Mouse (Mus musculus) myocyte (in vitro differentiated cells): ENCODE measurements around the gene Csf1. TPM values are rescaled to one million over a fixed set of nuclear protein-coding genes. Genes with fewer than 3 reads are reported as not detected.

Source experiments
- H3K27me3 ChIP-seq: one replicate; pipeline ENCODE4 v1.6.1; 2011; ENCODE audit not compliant: control insufficient read depth, insufficient read depth, insufficient read length
- H3K36me3 ChIP-seq: one replicate; pipeline ENCODE4 v1.6.1; 2011; ENCODE audit not compliant: control insufficient read depth, insufficient read depth
- H3K4me2 ChIP-seq: one replicate; pipeline ENCODE4 v1.6.1; 2011; ENCODE audit warnings: low read depth, control low read depth
- H3K4me3 ChIP-seq: one replicate; pipeline ENCODE4 v1.5.1; 2011; ENCODE audit warnings: mild to moderate bottlenecking, control low read depth, moderate library complexity
- H3K79me2 ChIP-seq: one replicate; pipeline ENCODE4 v1.6.1; 2011; ENCODE audit not compliant: control insufficient read depth, insufficient read depth
- H3ac ChIP-seq: one replicate; pipeline ENCODE4 v1.6.1; 2011; ENCODE audit not compliant: control insufficient read depth, insufficient read length
- CEBPB ChIP-seq: IDR thresholded peaks from 2 replicates; pipeline ENCODE4 v1.6.1; 2011; ENCODE audit warnings: mild to moderate bottlenecking, moderate library complexity; ENCODE audit not compliant: poor library complexity, insufficient read depth, severe bottlenecking
- E2F4 ChIP-seq: IDR thresholded peaks from one replicate; pipeline ENCODE4 v1.6.1; 2011; ENCODE audit warnings: mild to moderate bottlenecking, control low read depth, moderate library complexity; ENCODE audit not compliant: insufficient read depth
- MAX ChIP-seq: IDR thresholded peaks from one replicate; pipeline ENCODE4 v1.6.1; 2011; ENCODE audit warnings: low read depth, mild to moderate bottlenecking, control low read depth
- MYOD1 ChIP-seq, 3 experiments: IDR thresholded peaks; one replicate each; pipeline ENCODE4 v1.6.1; 2011; ENCODE audit warnings: control low read depth in 2 of 3, low read depth in 2 of 3, mild to moderate bottlenecking in 2 of 3, moderate library complexity in 1 of 3; ENCODE audit not compliant: insufficient read length in 2 of 3, control insufficient read depth in 1 of 3
- MYOG ChIP-seq, 3 experiments: IDR thresholded peaks; one replicate each; pipeline ENCODE4 v1.6.1; 2011; ENCODE audit warnings: control low read depth in 2 of 3, low read depth in 2 of 3, mild to moderate bottlenecking in 2 of 3; ENCODE audit not compliant: insufficient read length in 2 of 3, control insufficient read depth in 1 of 3, insufficient read depth in 1 of 3
- POLR2A ChIP-seq: IDR thresholded peaks from one replicate; pipeline ENCODE4 v1.6.1; 2011; ENCODE audit warnings: low read depth, mild to moderate bottlenecking, control low read depth, moderate library complexity; ENCODE audit not compliant: insufficient read length
- POLR2AphosphoS2 ChIP-seq: IDR thresholded peaks from one replicate; pipeline ENCODE4 v1.6.1; 2011; ENCODE audit warnings: low read depth, control low read depth; ENCODE audit not compliant: insufficient read length
- REST ChIP-seq: IDR thresholded peaks from one replicate; pipeline ENCODE4 v1.6.1; 2011; ENCODE audit warnings: mild to moderate bottlenecking, control low read depth, moderate library complexity; ENCODE audit not compliant: insufficient read depth, insufficient read length
- SRF ChIP-seq: IDR thresholded peaks from one replicate; pipeline ENCODE4 v1.6.1; 2011; ENCODE audit warnings: low read depth; ENCODE audit not compliant: control insufficient read depth, insufficient read length
- TCF12 ChIP-seq: IDR thresholded peaks from one replicate; pipeline ENCODE4 v1.6.1; 2011; ENCODE audit warnings: mild to moderate bottlenecking, control low read depth; ENCODE audit not compliant: poor library complexity, insufficient read depth, severe bottlenecking
- TCF3 ChIP-seq: IDR thresholded peaks from one replicate; pipeline ENCODE4 v1.6.1; 2011; ENCODE audit warnings: low read depth, control low read depth; ENCODE audit not compliant: insufficient read length
- USF1 ChIP-seq: IDR thresholded peaks from one replicate; pipeline ENCODE4 v1.6.1; 2011; ENCODE audit warnings: low read depth, mild to moderate bottlenecking, control low read depth, moderate library complexity
- polyA plus RNA-seq: library from polyadenylated mRNA; unstranded; fragments of >200 nt; fragmentation: generic; extraction: Trizol; gene quantifications from one replicate; pipeline ENCODE4 v1.2.1, GENCODE M21; 2012; ENCODE audit warnings: missing spikeins

Gene Csf1
- polyA plus RNA-seq, 1 experiment: 68.1 TPM

DNA sequence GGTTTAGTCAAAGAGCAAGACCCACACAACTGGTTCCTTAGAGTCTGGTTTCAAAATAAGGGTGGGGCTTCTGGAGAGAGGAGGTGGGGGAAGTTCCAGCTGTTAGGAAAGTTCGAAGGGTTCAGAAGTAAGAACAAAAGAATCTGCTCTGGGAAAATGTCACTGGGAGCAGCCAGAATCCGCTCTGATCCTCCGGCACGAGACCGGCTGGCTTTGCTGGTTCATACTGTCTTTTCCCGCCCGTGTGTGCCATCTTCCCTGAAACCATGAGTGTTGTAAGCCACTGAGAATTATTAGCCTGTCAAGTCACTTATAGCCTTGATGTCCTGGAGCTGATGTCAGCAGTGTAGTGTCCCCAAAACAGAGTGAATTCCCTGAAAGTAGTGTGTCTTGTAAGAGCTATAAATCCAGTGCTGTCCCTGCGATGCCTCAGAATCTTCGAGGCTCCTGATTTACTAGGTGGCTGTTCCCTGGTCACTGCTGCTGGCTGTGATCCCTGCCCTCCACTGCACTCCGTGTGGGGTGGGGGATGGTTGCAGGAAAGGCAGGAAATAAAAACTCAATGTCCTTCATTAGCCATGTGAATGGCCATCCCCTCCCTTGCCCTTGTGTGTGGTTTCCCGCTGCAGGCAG is 26.8 kb upstream of the Csf1 start:
- no peak overlapping the region for H3ac ChIP-seq
- no peak overlapping the region for H3K4me3 ChIP-seq
- H3K36me3 ChIP-seq: no peaks in the 10 kb centered on the region
- H3K79me2 ChIP-seq: no peaks in the 10 kb centered on the region
- TF ChIP-seq MYOG (IDR thresholded peaks at IDR 0.05; ENCODE audit: control insufficient read depth in 1 of 3, insufficient read depth in 1 of 3, insufficient read length in 2 of 3, low read depth in 2 of 3): no peak
- TF ChIP-seq E2F4: no peak
- TF ChIP-seq POLR2AphosphoS2: no peak
- TF ChIP-seq USF1: no peak
- no peak for TF ChIP-seq CEBPB
- TF ChIP-seq TCF12: no peak
- TF ChIP-seq MYOD1 (IDR thresholded peaks at IDR 0.05; ENCODE audit: control insufficient read depth in 1 of 3, insufficient read length in 2 of 3, low read depth in 2 of 3): no peak
- TF ChIP-seq TCF3: no peak
- no peak for TF ChIP-seq MAX
- no peak overlapping the region for H3K4me2 ChIP-seq
- H3K27me3 ChIP-seq: no peaks in the 10 kb centered on the region

DNA sequence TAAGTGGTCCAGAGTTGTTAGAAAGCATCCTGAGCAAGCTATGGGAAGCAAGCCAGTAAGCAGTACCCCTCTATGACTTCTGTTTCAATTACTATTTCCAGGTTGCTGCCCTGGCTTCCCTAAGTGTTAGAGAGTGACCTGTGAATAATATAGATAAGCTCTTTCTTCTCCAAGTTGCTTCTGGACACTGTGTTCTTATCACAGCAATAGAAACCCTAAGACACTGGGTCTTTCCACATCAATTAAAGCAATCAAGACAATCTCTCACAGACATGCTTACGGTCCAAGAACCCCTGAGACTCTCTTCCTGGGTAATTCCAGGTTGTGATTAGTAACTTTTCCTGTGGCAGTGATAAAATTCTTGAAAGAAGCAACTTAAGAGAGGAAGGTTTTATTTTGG is 26.1 kb upstream of the Csf1 start:
- H3K36me3 ChIP-seq: no peaks in the 10 kb centered on the region
- TF ChIP-seq USF1 (no peak), REST (no peak), MYOG (IDR thresholded peaks at IDR 0.05; ENCODE audit: control insufficient read depth in 1 of 3, insufficient read depth in 1 of 3, insufficient read length in 2 of 3, low read depth in 2 of 3) (no peak), TCF12 (no peak), SRF (no peak), E2F4 (no peak), MAX (no peak), TCF3 (no peak), POLR2AphosphoS2 (no peak), MYOD1 (IDR thresholded peaks at IDR 0.05; ENCODE audit: control insufficient read depth in 1 of 3, insufficient read length in 2 of 3, low read depth in 2 of 3) (no peak), POLR2A (no peak), CEBPB (no peak)
- H3K79me2 ChIP-seq: no peaks in the 10 kb centered on the region
- no peaks in the 10 kb centered on the region for H3K27me3 ChIP-seq
- H3ac ChIP-seq: no peak overlapping the region
- no peak overlapping the region for H3K4me3 ChIP-seq
- no peak overlapping the region for H3K4me2 ChIP-seq

- TF ChIP-seq USF1 (no peak), TCF12 (peak; percentile 48), TCF3 (no peak), POLR2A (no peak), MYOG (IDR thresholded peaks at IDR 0.05; ENCODE audit: control insufficient read depth in 1 of 3, insufficient read depth in 1 of 3, insufficient read length in 2 of 3, low read depth in 2 of 3) (peak in 2 of 3 experiments; percentile 17 to 68), REST (no peak), E2F4 (no peak), MYOD1 (IDR thresholded peaks at IDR 0.05; ENCODE audit: control insufficient read depth in 1 of 3, insufficient read length in 2 of 3, low read depth in 2 of 3) (peak in 1 of 3 experiments; percentile 55)
- H3K4me2 ChIP-seq: peak overlapping the region; percentile 43
Measured at GRCm38 (mm10) chr3:107785546-107785945, 25.3 kb upstream of the Csf1 start.

DNA sequence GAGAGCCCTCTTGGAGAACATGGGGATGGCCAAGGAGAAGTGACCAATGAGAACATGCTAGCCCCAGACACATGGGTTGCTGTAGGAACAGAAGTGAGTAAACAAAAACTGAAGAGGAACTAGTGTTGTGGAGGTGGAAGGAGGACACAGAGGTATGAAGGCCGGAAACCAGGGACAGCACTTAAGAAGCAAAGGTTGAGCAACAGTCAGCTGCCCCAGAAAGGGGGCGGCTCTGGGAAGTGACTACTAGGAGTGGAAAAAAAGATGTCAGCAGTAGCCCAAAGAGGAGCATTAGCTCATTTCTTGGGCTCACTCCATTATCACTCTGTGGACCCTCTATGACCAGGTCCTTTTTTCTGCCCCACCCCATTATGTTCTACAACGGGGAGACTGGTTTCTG is 23.0 kb upstream of the Csf1 start:
- Histone ChIP-seq H3ac (no peak overlapping the region), H3K79me2 (no peaks in the 10 kb centered on the region), H3K4me3 (no peak overlapping the region), H3K27me3 (no peaks in the 10 kb centered on the region), H3K4me2 (no peak overlapping the region), H3K36me3 (no peaks in the 10 kb centered on the region)
- TF ChIP-seq POLR2AphosphoS2 (no peak), CEBPB (peak; percentile 40; the same call in 1 of the 2 replicates)

More at GRCm38 (mm10) chr3:107785546-107785945, 25.3 kb upstream of the Csf1 start:
- H3K79me2 ChIP-seq: no peaks in the 10 kb centered on the region
- no peak overlapping the region for H3K4me3 ChIP-seq
- H3K36me3 ChIP-seq: no peaks in the 10 kb centered on the region
- H3K27me3 ChIP-seq: no peaks in the 10 kb centered on the region
- no peak overlapping the region for H3ac ChIP-seq

DNA sequence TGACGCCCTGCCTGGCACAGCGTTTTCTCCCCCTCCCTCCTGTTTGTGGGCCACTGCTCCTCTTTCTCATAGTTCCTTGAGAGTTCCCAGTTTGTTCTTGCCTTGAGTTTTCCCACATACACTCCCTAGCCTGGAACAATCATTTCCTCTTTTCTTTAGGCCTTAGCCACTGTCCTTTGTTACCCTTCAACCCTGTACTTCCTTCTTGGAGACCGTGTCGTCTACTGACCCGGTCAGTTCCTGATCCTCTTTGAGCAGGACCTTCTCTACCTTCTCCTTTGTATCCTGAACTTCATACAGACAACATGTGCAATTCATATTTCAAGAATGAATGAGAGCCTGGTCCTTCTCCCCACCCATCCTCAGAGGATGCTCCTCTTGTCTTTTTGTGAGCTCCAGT is 21.0 kb upstream of the Csf1 start:
- Histone ChIP-seq H3K4me3 (no peak overlapping the region), H3ac (no peak overlapping the region), H3K4me2 (no peak overlapping the region), H3K79me2 (no peaks in the 10 kb centered on the region), H3K36me3 (no peaks in the 10 kb centered on the region), H3K27me3 (no peaks in the 10 kb centered on the region)
- TF ChIP-seq SRF: no peak

DNA sequence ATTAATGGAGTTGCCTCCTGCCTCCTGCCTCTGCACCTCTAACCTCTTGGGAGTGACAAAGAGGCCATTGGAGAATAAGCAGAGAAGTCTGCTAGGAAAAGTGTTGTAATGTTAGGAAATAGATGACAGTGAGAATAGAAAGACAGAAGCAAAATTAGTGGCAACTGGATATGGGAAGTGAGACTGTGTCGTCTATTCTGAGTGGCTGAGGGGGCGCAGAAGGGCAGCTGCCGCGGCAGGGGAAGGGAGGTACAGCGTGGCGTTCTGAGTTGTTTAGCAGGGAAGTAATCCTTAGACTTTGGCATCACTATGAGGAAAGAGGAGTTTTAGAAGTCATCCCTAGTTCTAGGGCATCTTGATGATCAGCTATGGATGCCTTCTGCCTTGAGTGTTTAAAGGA is 17.7 kb upstream of the Csf1 start:
- no peaks in the 10 kb centered on the region for H3K36me3 ChIP-seq
- H3K4me3 ChIP-seq: no peak overlapping the region
- H3K79me2 ChIP-seq: no peaks in the 10 kb centered on the region
- H3ac ChIP-seq: no peak overlapping the region
- H3K27me3 ChIP-seq: no peaks in the 10 kb centered on the region
- TF ChIP-seq E2F4: no peak
- no peak for TF ChIP-seq SRF
- no peak for TF ChIP-seq CEBPB
- TF ChIP-seq REST: no peak
- TF ChIP-seq TCF12: no peak
- peak in 1 of 3 experiments; percentile 25 for TF ChIP-seq MYOD1 (IDR thresholded peaks at IDR 0.05; ENCODE audit: control insufficient read depth in 1 of 3, insufficient read length in 2 of 3, low read depth in 2 of 3)
- no peak for TF ChIP-seq MYOG (IDR thresholded peaks at IDR 0.05; ENCODE audit: control insufficient read depth in 1 of 3, insufficient read depth in 1 of 3, insufficient read length in 2 of 3, low read depth in 2 of 3)
- no peak overlapping the region for H3K4me2 ChIP-seq
